Mouse (Mus musculus) stomach, embryonic 14.5 days (tissue): ENCODE measurements around the gene Msmb. TPM values are rescaled to one million over a fixed set of nuclear protein-coding genes. Genes with fewer than 3 reads are reported as not detected.

Experiments
- ATAC-seq: fragments of 200-750 bp; cut with Nextera tagmentation; 2 replicates; pipeline ENCODE4 v1.8.0; 2017; ENCODE audit warnings: low read depth, moderate TSS enrichment; ENCODE audit not compliant: insufficient number of reproducible peaks, insufficient read depth, low FRiP score
- H3K27ac ChIP-seq: fragments of 300-500 bp; sonication (generic); 2 replicates; pipeline ENCODE4 v1.5.1; 2014; ENCODE audit warnings: mild to moderate bottlenecking, low read length, moderate library complexity, mixed read lengths
- H3K27me3 ChIP-seq: fragments of 300-500 bp; sonication (generic); 2 replicates; pipeline ENCODE4 v1.6.1; 2014; ENCODE audit warnings: low read length, control low read depth, mixed read lengths; ENCODE audit not compliant: control insufficient read depth, insufficient read depth
- H3K36me3 ChIP-seq: fragments of 300-500 bp; sonication (generic); 2 replicates; pipeline ENCODE4 v1.6.1; 2014; ENCODE audit warnings: mild to moderate bottlenecking, control low read depth, low read length, moderate library complexity, mixed read lengths; ENCODE audit not compliant: control insufficient read depth, insufficient read depth
- H3K4me1 ChIP-seq: fragments of 300-500 bp; sonication (generic); 2 replicates; pipeline ENCODE4 v1.6.1; 2014; ENCODE audit warnings: low read length, control low read depth, mixed read lengths; ENCODE audit not compliant: control insufficient read depth, insufficient read depth
- H3K4me2 ChIP-seq: fragments of 300-500 bp; sonication (generic); replicated peaks from 2 replicates; pipeline ENCODE4 v1.6.1; 2014; ENCODE audit warnings: low read depth, low read length, control low read depth
- H3K4me3 ChIP-seq: fragments of 300-500 bp; sonication (generic); 2 replicates; pipeline ENCODE4 v1.5.1; 2014; ENCODE audit warnings: low read depth, low read length, control low read depth
- H3K9ac ChIP-seq: fragments of 300-500 bp; sonication (generic); replicated peaks from 2 replicates; pipeline ENCODE4 v1.6.1; 2014; ENCODE audit warnings: low read depth, mild to moderate bottlenecking, control low read depth, low read length, moderate library complexity, mixed read lengths
- H3K9me3 ChIP-seq: fragments of 300-500 bp; sonication (generic); 2 replicates; pipeline ENCODE4 v1.6.1; 2016; ENCODE audit warnings: low read depth, low read length, control low read depth; ENCODE audit not compliant: control insufficient read depth
- WGBS: fragments of 180-500 bp; shearing (Covaris S2); extraction: QIAGEN DNeasy Blood & Tissue Kit; methylation state at CpG from one replicate; pipeline ENCODE4 v1.1.7; 2014; 5-methylcytosine and 5-hydroxymethylcytosine counted together
- polyA plus RNA-seq: library from polyadenylated mRNA; unstranded; fragments of >200 nt; fragmentation: Nextera tagmentation; extraction: Ambion mirVana; gene quantifications from 2 replicates; pipeline ENCODE4 v1.2.1, GENCODE M21; 2014

Msmb gene
- not detected in 2 replicates for polyA plus RNA-seq

- Histone ChIP-seq H3K4me3 (no peak within 1 kb of the TSS), H3K4me1 (no peaks in the 10 kb centered on the region), H3K36me3 (no peaks in the 10 kb centered on the region), H3K9ac (no peak within 1 kb of the TSS), H3K27ac (no peak within 1 kb of the TSS), H3K9me3 (no peaks in the 10 kb centered on the region), H3K4me2 (no peak within 1 kb of the TSS), H3K27me3 (no peaks in the 10 kb centered on the region)
- WGBS = 84% methylated on average over 5 of the region's 5 CpGs
- ATAC-seq = no peak
These were observed at the start of gene Msmb for GRCm38 (mm10) chr14:32141723-32142122. Msmb (plus strand) TSS chr14:32142023.

GRCm38 (mm10) chr14:32093018-32093417 lies 48.8 kb upstream of the Msmb start:
- Histone ChIP-seq H3K27me3 (no peaks in the 10 kb centered on the region), H3K4me3 (no peak overlapping the region), H3K4me2 (no peak overlapping the region), H3K4me1 (no peaks in the 10 kb centered on the region), H3K9ac (no peak overlapping the region), H3K27ac (no peak overlapping the region), H3K36me3 (peaks cover 24% of the 10 kb centered on the region; the same call in 1 of the 2 replicates), H3K9me3 (no peaks in the 10 kb centered on the region)
- no peak for ATAC-seq
- 69% methylated on average over 1 of the region's 1 CpGs for whole genome bisulfite sequencing

DNA sequence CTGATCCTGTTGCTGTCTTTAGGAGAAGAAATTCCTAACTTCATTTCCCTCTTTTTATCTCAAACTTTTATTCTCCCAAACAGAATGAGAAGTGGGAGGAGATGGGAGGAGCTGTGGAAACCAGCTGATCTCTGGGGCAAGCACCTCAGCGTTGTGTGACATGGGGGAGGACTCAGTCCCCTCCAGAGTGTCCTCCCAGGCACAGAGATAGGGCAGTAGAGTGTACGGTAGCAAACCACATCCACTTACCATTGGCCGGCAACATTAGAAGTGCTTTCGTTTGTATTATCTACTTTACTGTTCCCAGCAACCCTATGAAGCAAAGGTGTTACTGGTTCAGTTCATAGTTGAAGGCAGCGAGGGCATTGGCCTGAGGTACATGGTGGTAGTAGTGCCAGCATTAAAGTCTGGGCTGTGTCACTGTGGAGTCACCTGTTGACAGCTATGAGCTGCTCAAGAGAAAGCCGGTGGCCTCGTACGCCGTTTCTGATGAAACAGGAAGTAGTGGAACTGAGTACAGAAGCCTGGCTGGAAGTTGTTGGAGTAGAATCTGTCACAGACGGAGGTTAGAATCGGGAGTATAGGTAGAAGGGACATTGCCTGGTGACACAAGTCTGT lies 48.2 kb upstream of the Msmb start:
- WGBS = 84% methylated on average over 11 of the region's 11 CpGs
- peaks cover 30% of the 10 kb centered on the region for H3K36me3 ChIP-seq
- H3K27me3 ChIP-seq = no peaks in the 10 kb centered on the region
- H3K9me3 ChIP-seq = no peaks in the 10 kb centered on the region
- no peak overlapping the region for H3K4me2 ChIP-seq
- no peak for ATAC-seq
- H3K4me3 ChIP-seq = no peak overlapping the region
- no peak overlapping the region for H3K27ac ChIP-seq
- H3K9ac ChIP-seq = no peak overlapping the region
- H3K4me1 ChIP-seq = no peaks in the 10 kb centered on the region

GRCm38 (mm10) chr14:32095646-32096045 lies 46.2 kb upstream of the Msmb start:
- H3K27ac ChIP-seq = no peak overlapping the region
- no peaks in the 10 kb centered on the region for H3K9me3 ChIP-seq
- H3K4me1 ChIP-seq = no peaks in the 10 kb centered on the region
- H3K4me3 ChIP-seq = no peak overlapping the region
- H3K4me2 ChIP-seq = no peak overlapping the region
- no peak for ATAC-seq
- H3K36me3 ChIP-seq = peaks cover 48% of the 10 kb centered on the region
- H3K9ac ChIP-seq = no peak overlapping the region
- WGBS = 86% methylated on average over 5 of the region's 5 CpGs
- no peaks in the 10 kb centered on the region for H3K27me3 ChIP-seq

- H3K27me3 ChIP-seq = no peaks in the 10 kb centered on the region
These were observed 45.1 kb upstream of the Msmb start for GRCm38 (mm10) chr14:32096740-32097139.

DNA sequence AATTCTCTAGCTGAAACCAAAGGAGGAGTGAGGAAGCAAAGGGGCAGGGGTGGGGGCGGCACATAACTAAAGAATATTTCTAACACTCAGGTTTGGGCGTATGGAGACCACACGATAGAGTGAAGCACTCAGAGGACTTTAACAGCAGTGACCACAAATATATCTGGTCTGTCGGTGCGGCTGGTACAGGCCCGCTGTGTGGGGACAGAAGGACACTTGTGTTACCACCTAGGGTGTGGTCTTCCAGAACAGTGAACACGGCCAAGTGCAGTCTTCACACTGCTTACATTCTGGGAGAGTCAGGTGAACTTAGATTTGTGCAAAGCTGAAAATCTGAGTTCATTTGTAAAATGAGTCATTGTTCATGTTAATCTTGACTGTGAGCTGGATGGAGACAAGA lies 44.1 kb upstream of the Msmb start:
- ATAC-seq = no peak
- WGBS = 93% methylated on average over 7 of the region's 7 CpGs

More at GRCm38 (mm10) chr14:32096740-32097139, 45.1 kb upstream of the Msmb start:
- Histone ChIP-seq H3K36me3 (peaks cover 48% of the 10 kb centered on the region), H3K4me1 (no peaks in the 10 kb centered on the region), H3K4me2 (no peak overlapping the region), H3K27ac (no peak overlapping the region), H3K4me3 (no peak overlapping the region), H3K9me3 (no peaks in the 10 kb centered on the region), H3K9ac (no peak overlapping the region)
- ATAC-seq = no peak
- 89% methylated on average over 5 of the region's 5 CpGs for WGBS

GRCm38 (mm10) chr14:32098951-32099350 lies 42.9 kb upstream of the Msmb start:
- no peaks in the 10 kb centered on the region for H3K4me1 ChIP-seq
- H3K4me3 ChIP-seq = no peak overlapping the region
- H3K9me3 ChIP-seq = no peaks in the 10 kb centered on the region
- H3K36me3 ChIP-seq = peaks cover 49% of the 10 kb centered on the region
- no peak overlapping the region for H3K27ac ChIP-seq
- no peak overlapping the region for H3K9ac ChIP-seq
- ATAC-seq = no peak
- 91% methylated on average over 3 of the region's 3 CpGs for WGBS
- H3K4me2 ChIP-seq = no peak overlapping the region
- H3K27me3 ChIP-seq = no peaks in the 10 kb centered on the region

More for the DNA sequence above, 44.1 kb upstream of the Msmb start:
- Histone ChIP-seq H3K9ac (no peak overlapping the region), H3K4me3 (no peak overlapping the region), H3K27me3 (no peaks in the 10 kb centered on the region), H3K4me2 (no peak overlapping the region), H3K4me1 (no peaks in the 10 kb centered on the region), H3K27ac (no peak overlapping the region), H3K9me3 (no peaks in the 10 kb centered on the region), H3K36me3 (peaks cover 47% of the 10 kb centered on the region)

GRCm38 (mm10) chr14:32103556-32103955 lies 38.3 kb upstream of the Msmb start:
- Histone ChIP-seq H3K36me3 (peaks cover 27% of the 10 kb centered on the region), H3K4me1 (no peaks in the 10 kb centered on the region), H3K4me2 (no peak overlapping the region), H3K4me3 (no peak overlapping the region), H3K9ac (no peak overlapping the region), H3K9me3 (no peaks in the 10 kb centered on the region), H3K27ac (no peak overlapping the region), H3K27me3 (no peaks in the 10 kb centered on the region)
- ATAC-seq = no peak
- 88% methylated on average over 4 of the region's 4 CpGs for WGBS

DNA sequence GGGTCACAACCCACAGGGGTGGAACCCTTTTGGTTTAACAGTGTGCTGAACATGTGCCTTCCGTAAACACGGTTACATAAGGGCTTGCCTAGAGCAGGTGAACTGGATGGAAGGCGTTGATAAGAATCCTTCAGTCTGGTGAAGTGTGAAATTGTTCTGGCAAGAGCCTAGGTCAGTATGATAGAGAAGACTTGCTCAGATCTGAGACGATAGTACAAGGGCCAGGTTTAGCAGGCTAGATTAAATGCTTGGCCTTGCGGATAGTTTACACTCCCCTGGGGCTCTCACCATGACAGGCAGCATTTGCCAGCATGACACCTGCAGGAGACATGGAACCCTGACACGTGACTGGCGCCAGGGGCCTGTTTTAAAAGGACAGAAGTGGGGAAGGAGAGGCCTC lies 36.2 kb upstream of the Msmb start:
- 54% methylated on average over 7 of the region's 7 CpGs for WGBS
- ATAC-seq = no peak
- no peak overlapping the region for H3K4me3 ChIP-seq
- H3K4me2 ChIP-seq = no peak overlapping the region
- no peaks in the 10 kb centered on the region for H3K4me1 ChIP-seq
- no peak overlapping the region for H3K9ac ChIP-seq
- H3K36me3 ChIP-seq = peaks cover 8% of the 10 kb centered on the region; the same call in 1 of the 2 replicates
- no peaks in the 10 kb centered on the region for H3K9me3 ChIP-seq
- no peak overlapping the region for H3K27ac ChIP-seq
- no peaks in the 10 kb centered on the region for H3K27me3 ChIP-seq
